Mouse (Mus musculus): ENCODE measurements around the gene Cd274. TPM values are rescaled to one million over a fixed set of nuclear protein-coding genes. Genes with fewer than 3 reads are reported as not detected.

Gene Cd274
- polyA plus RNA-seq, 1 experiment: 0.24 TPM

GRCm38 (mm10) chr19:29403251-29403650, 36.0 kb downstream of the Cd274 start:
- no peak for TF ChIP-seq GATA1 (IDR thresholded peaks at IDR 0.05; ENCODE audit: low read length)

DNA sequence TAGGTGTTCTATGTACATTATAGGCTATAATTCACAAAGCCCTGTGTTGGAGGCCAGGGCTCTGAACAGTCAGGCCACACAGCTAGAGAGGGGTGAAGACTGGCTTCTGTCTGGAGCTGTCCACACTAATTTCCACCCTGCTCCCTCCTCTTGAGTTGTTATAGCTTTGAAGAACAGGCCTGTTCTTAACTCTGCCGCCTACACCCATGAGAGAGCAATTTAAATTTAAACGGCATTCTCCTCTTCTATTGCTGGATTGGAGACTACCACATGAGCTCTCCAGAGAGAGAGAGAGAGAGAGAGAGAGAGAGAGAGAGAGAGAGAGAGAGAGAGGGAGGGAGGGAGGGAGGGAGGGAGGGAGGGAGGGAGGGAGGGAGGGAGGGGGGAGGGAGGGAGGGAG, 38.1 kb downstream of the Cd274 start:
- TF ChIP-seq GATA1 (IDR thresholded peaks at IDR 0.05; ENCODE audit: low read length): no peak

GRCm38 (mm10) chr19:29406042-29407017, 39.1 kb downstream of the Cd274 start:
- no peak for TF ChIP-seq GATA1 (IDR thresholded peaks at IDR 0.05; ENCODE audit: low read length)

DNA sequence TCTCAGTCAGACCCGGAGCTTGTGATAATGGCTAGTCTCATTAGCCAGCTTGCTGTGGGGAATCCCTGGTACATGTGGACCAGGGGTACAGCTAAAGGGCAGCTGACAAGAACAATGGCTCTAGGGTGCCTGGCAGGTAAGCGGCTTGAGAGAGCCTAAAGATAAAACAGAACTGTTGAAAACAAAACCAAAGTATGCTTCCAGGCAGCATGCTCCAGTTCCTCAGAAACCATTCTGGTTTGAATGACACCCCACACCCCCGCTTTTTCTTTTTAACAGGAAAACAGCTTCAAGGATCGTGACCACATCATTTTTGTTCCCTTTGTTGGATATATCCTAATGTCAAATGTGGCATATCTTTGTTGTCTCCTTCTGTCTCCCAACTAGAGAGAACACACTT, 43.4 kb downstream of the Cd274 start, which contains the start of gene Pdcd1lg2:
Pdcd1lg2 (plus strand) TSS at position 301 of the 400 bp plus-strand sequence.
- TF ChIP-seq GATA1 (IDR thresholded peaks at IDR 0.05; ENCODE audit: low read length): no peak

GRCm38 (mm10) chr19:29412476-29413420, 45.5 kb downstream of the Cd274 start:
- TF ChIP-seq GATA1 (IDR thresholded peaks at IDR 0.05; ENCODE audit: low read length): no peak

- no peak for TF ChIP-seq GATA1 (IDR thresholded peaks at IDR 0.05; ENCODE audit: low read length)
Observed at GRCm38 (mm10) chr19:29414513-29414912, 47.3 kb downstream of the Cd274 start.

GRCm38 (mm10) chr19:29416393-29416902, 49.2 kb downstream of the Cd274 start:
- no peak for TF ChIP-seq GATA1 (IDR thresholded peaks at IDR 0.05; ENCODE audit: low read length)

GRCm38 (mm10) chr19:29417188-29417587, 49.9 kb downstream of the Cd274 start:
- TF ChIP-seq GATA1 (IDR thresholded peaks at IDR 0.05; ENCODE audit: low read length): peak; percentile 84

DNA sequence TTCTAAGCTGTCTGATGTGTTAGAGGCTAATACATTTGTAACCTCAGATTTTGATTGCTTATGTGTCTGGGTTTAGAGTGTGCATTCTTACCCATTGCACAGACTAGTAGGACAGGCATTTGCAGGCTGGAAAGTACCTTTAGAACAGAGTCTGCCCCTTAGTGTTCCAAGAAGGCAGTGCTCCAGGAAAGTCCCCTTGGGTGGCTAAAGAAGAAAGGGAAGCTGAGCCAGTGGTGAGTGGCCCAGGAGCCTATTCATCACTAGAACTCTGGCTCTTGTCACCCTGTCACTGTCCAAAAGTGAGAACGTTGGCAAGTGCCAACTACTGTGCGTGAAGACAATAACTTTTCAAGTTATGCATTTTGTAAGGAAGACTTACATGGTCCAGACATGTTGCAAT, 50.6 kb downstream of the Cd274 start:
- no peak for TF ChIP-seq GATA1 (IDR thresholded peaks at IDR 0.05; ENCODE audit: low read length)

GRCm38 (mm10) chr19:29418661-29419115, 51.4 kb downstream of the Cd274 start:
- TF ChIP-seq GATA1 (IDR thresholded peaks at IDR 0.05; ENCODE audit: low read length): no peak

GRCm38 (mm10) chr19:29419506-29419905, 52.3 kb downstream of the Cd274 start:
- TF ChIP-seq GATA1 (IDR thresholded peaks at IDR 0.05; ENCODE audit: low read length): no peak

DNA sequence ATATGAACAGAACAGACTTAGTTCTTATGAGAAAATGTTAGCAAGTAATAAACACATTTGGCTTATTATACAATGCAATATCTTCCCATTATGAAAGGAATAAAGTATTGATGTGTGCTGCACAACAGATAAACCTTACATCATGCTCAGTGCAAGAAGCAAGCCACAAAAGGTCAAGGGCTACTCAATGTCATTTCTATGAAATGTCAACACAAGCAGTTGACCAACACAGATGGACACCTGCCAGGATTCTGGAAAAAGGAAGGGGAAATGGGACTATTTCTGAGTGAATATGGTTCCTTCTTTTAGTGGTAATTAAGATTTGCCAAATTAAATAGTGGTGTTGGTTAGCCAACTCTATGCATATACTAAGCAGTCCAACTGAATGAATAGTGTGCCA, 52.7 kb downstream of the Cd274 start:
- no peak for TF ChIP-seq GATA1 (IDR thresholded peaks at IDR 0.05; ENCODE audit: low read length)

DNA sequence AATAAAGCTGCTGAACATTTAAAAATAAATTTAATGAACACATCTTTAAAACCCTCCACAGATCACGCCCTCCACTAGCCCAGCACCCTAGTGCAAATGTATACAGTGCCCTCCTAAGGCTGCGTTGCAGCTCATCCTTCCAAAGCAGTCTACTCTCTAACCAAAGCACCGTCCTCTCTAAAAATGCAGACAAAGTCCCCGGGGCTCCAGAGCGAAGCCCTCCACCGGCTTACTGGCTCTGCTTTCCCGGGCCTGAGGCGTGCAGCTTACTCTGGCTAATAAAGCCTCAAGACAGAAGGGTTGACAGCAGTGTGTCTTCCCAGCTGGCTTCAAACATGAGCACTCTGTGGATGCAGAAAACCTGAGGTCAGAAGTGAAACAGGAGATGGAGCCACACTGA, 53.1 kb downstream of the Cd274 start:
- TF ChIP-seq GATA1 (IDR thresholded peaks at IDR 0.05; ENCODE audit: low read length): no peak

DNA sequence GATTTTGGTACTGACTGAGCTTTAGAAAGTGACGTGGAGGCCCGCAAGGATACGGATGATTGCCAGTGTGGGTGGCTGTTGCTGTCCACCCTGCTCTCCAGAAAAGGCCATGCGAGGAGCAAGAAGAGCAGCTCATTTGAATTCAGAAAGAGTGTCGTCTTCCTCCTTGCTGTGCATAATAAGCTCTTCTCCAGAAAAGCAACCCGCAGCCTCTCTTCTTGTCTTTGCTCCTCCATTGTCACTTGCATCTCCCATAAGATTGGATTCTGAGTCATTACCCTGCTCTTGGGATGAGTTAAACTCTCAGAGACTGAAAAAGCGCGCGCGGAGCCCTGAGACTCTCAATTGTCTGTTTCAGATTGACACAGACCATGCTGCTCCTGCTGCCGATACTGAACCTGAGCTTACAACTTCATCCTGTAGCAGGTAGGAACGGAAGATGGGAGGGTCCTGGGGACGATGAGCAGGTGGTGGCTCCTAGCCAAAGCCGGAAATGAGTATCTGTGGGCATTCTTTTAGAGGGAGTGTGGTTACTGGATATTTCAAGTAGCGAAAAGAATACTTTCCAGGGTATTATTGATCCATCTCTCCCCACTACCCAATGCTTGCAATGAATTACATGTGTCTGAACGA, 54.9 kb downstream of the Cd274 start:
- TF ChIP-seq GATA1 (IDR thresholded peaks at IDR 0.05; ENCODE audit: low read length): no peak

- no peak for TF ChIP-seq GATA1 (IDR thresholded peaks at IDR 0.05; ENCODE audit: low read length)
Observed at GRCm38 (mm10) chr19:29422796-29423195, 55.5 kb downstream of the Cd274 start.
